Comparison of ENCODE assay signal across 18 mouse cellular contexts in genomic region chr17:6154366-6154765, GRCm38 (mm10). TPM values are rescaled to one million over a fixed set of nuclear protein-coding genes. Genes with fewer than 3 reads are reported as not detected.
A peak's percentile ranks its signal among the peaks of the same experiment; 100 is the strongest.
DNase-seq lines count a peak whose midpoint lies in the region; ATAC-seq and TF ChIP-seq lines count a peak whose summit lies in the region.
"Had no signal": no experiment of that assay in that cellular context is flagged by ENCODE, and none has a peak within 500 bp of the region (broad histone marks: within the 10 kb centered on the region; RNA-seq: fewer than 3 reads in every experiment).

No protein-coding gene starts in this region.

- H3K4me3 ChIP-seq in thymus, adult 2 months (ENCODE audit: control insufficient read depth, insufficient read depth, low read length): no peak overlapping the region
- H3K4me3 ChIP-seq in lung, postnatal 0 days (ENCODE audit: low read depth, low read length): no peak overlapping the region
- H3K4me3 ChIP-seq: heart, embryonic 10.5 days; hindbrain, embryonic 15.5 days; left cerebral cortex, adult 2 months; midbrain, embryonic 12.5 days; stomach, embryonic 15.5 days had no signal

- no peak for ATAC-seq in lung, postnatal 0 days
- ATAC-seq: forebrain, postnatal 0 days had no signal

- WGBS in thymus, adult 2 months: 17% methylated on average over 4 of the region's 4 CpGs
- 70% methylated on average over 4 of the region's 4 CpGs for WGBS in lung, postnatal 0 days

- H3K4me1 ChIP-seq in thymus, adult 2 months (replicated peaks; ENCODE audit: control insufficient read depth, insufficient read depth, low read length): peaks cover 8% of the 10 kb centered on the region; the same call in 1 of the 2 replicates
- no peaks in the 10 kb centered on the region for H3K4me1 ChIP-seq in lung, postnatal 0 days (ENCODE audit: insufficient read depth, low read depth, low read length)
- H3K4me1 ChIP-seq: heart, embryonic 10.5 days; hindbrain, embryonic 15.5 days; midbrain, embryonic 12.5 days; stomach, embryonic 15.5 days had no signal

- H3K36me3 ChIP-seq in thymus, adult 2 months (ENCODE audit: control insufficient read depth, insufficient read depth, low read length): no peaks in the 10 kb centered on the region
- no peaks in the 10 kb centered on the region for H3K36me3 ChIP-seq in lung, postnatal 0 days (ENCODE audit: insufficient read depth, low read length)
- H3K36me3 ChIP-seq: hindbrain, embryonic 15.5 days; midbrain, embryonic 12.5 days; stomach, embryonic 15.5 days had no signal

- TF ChIP-seq CTCF in thymus, adult 2 months (IDR thresholded peaks at IDR 0.05; ENCODE audit: borderline replicate concordance, control insufficient read depth, extremely low read depth, insufficient read depth, low read length, poor library complexity): no peak
- no peak for TF ChIP-seq CTCF in lung, postnatal 0 days (IDR thresholded peaks at IDR 0.05)

- H3K9me3 ChIP-seq in lung, postnatal 0 days (ENCODE audit: low read length): no peaks in the 10 kb centered on the region
- H3K9me3 ChIP-seq: heart, embryonic 10.5 days; hindbrain, embryonic 15.5 days; midbrain, embryonic 12.5 days; stomach, embryonic 15.5 days had no signal

- no peak overlapping the region for H3K27ac ChIP-seq in thymus, adult 2 months (ENCODE audit: control insufficient read depth, insufficient read depth, low read length)
- no peak overlapping the region for H3K27ac ChIP-seq in lung, postnatal 0 days (ENCODE audit: low read length)
- H3K27ac ChIP-seq: heart, embryonic 10.5 days; hindbrain, embryonic 15.5 days; left cerebral cortex, adult 2 months; liver, embryonic 14.5 days; midbrain, embryonic 12.5 days; stomach, embryonic 15.5 days had no signal

- TF ChIP-seq EP300 in lung, postnatal 0 days (IDR thresholded peaks at IDR 0.05): no peak

- TF ChIP-seq POLR2A in thymus, adult 2 months (IDR thresholded peaks at IDR 0.05; ENCODE audit: control insufficient read depth, extremely low read depth, insufficient read depth, low read length, poor library complexity): no peak

- H3K27me3 ChIP-seq in thymus, adult 2 months (ENCODE audit: control insufficient read depth, insufficient read depth, low read length): no peaks in the 10 kb centered on the region
- H3K27me3 ChIP-seq in lung, postnatal 0 days (replicated peaks; ENCODE audit: insufficient read depth, low read length): no peaks in the 10 kb centered on the region
- H3K27me3 ChIP-seq: hindbrain, embryonic 15.5 days; midbrain, embryonic 12.5 days; stomach, embryonic 15.5 days had no signal

- DNase-seq in thymus, adult 2 months: peak; percentile 6
- DNase-seq in thymus, adult 18-20 months: no peak
- DNase-seq in CD8-positive naive resting alpha-beta T cell, adult 2 months (ENCODE audit: low read depth in 2 of 2, low spot score in 2 of 2): peak; percentile 5 to 34
- DNase-seq in cerebellum, adult 9-10 months: peak; percentile 63
- peak; percentile 56 for DNase-seq in naive thymus-derived CD4-positive, alpha-beta T cell, adult 2 months (ENCODE audit: low read depth)
- no peak for DNase-seq in lung, postnatal 0 days (ENCODE audit: low spot score)
- no peak for DNase-seq in adrenal gland, postnatal 14 days
- DNase-seq: adrenal gland, postnatal 25 days; forebrain, postnatal 0 days; heart, postnatal 14 days; kidney, adult 9 months; lung, postnatal 10 days had no signal

- H3K9ac ChIP-seq in lung, postnatal 0 days (replicated peaks; ENCODE audit: low read depth): no peak overlapping the region
- H3K9ac ChIP-seq: forebrain, postnatal 0 days; hindbrain, embryonic 15.5 days; liver, embryonic 14.5 days; midbrain, embryonic 12.5 days; stomach, embryonic 15.5 days had no signal

- no peak overlapping the region for H3K4me2 ChIP-seq in lung, postnatal 0 days (replicated peaks; ENCODE audit: low read depth, low read length)
- H3K4me2 ChIP-seq: hindbrain, embryonic 15.5 days; midbrain, embryonic 12.5 days; stomach, embryonic 15.5 days had no signal

RNA-seq across cellular contexts. Expression of gene Tulp4, which starts 48.1 kb away (rescaled TPM):
- 58.8 and 62.9 TPM in 2 replicates for polyA plus RNA-seq in thymus, adult 2 months (2012; rRNA removed)
- 34.4 and 35.4 TPM in 2 replicates for polyA plus RNA-seq in lung, postnatal 0 days (2015; fragmentation: Nextera tagmentation; extraction: Ambion mirVana)
- 67.4 and 70.7 TPM in 2 replicates for total RNA-seq in adrenal gland, postnatal 14 days (2021)

Comparison
In these comparisons a context has a peak if more than half of its experiments do, and no peak if none do; other contexts are left out.
1. DNase-seq: peak in thymus, adult 2 months (single experiment), CD8-positive naive resting alpha-beta T cell, adult 2 months (2 of 2), cerebellum, adult 9-10 months (single experiment) and naive thymus-derived CD4-positive, alpha-beta T cell, adult 2 months (single experiment); none in thymus, adult 18-20 months (0 of 2), lung, postnatal 0 days (single experiment) and adrenal gland, postnatal 14 days (single experiment).